Mouse (Mus musculus) cortical plate, adult 2 months (tissue): ENCODE measurements at regions not wholly inside any gene's neighbourhood (a gene's known extent, or its start where the extent isn't known, plus 50 kb on each side); places are given as distances from the start of the nearest gene placed in this dataset.

ENCODE experiments used
- CTCF ChIP-seq: fragments of 200-500 bp; IDR thresholded peaks from 2 replicates; pipeline ENCODE4 v1.5.1; 2011; ENCODE audit warnings: mild to moderate bottlenecking, control low read depth, low read length; ENCODE audit not compliant: insufficient read depth; ENCODE audit errors: extremely low read depth
- POLR2A ChIP-seq: fragments of 200-500 bp; IDR thresholded peaks from 2 replicates; pipeline ENCODE4 v1.6.1; 2011; ENCODE audit warnings: mild to moderate bottlenecking, low read length, control low read depth; ENCODE audit not compliant: insufficient read depth; ENCODE audit errors: extremely low read depth

DNA sequence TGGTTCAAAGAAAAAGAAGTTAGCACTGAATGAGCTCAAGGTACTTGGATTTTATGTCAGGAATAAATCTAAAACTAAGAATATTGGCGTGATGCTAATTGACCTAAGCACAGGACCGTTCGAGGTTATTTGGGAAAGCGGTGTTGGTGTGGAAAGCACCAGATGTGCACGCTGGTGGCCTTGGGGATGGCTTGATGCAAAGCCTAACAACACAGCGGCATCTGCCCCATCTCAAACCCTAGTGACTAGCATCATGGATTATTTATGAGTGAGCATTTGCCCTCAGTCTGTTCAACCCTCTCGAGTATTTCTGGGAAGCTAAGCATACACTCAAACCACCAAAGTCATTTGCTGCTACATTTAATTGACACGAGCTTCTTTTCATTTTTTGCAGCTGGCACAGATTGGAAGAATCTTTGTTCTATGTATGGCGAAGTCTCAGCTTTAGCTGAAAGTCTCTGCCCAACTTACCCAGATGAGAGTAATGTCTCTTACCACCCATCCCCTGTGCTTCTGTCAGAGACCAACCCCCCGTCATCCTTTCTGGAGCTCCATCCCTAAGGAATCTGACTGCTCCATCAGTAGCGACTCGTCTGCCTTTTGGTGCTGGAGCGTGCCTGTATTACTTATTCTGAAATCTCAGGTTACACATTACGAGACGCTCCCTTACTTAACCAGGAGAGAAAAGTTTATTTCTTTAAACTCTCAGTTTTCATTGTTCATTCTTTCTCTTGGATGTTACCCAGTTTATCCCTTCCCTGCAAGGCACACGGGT is 257.8 kb upstream of the Gm12728 start:
- TF ChIP-seq CTCF = no peak
- TF ChIP-seq POLR2A = no peak
